Mouse (Mus musculus): ENCODE data around the gene Hist1h2bb. TPM values are rescaled to one million over a fixed set of nuclear protein-coding genes. Genes with fewer than 3 reads are reported as not detected.
A peak's percentile ranks its signal among the peaks of the same experiment; 100 is the strongest.

Hist1h2bb gene
- total and polyA plus RNA-seq, 3 experiments: 0.53 to 2,852 (median 54.6) TPM

DNA sequence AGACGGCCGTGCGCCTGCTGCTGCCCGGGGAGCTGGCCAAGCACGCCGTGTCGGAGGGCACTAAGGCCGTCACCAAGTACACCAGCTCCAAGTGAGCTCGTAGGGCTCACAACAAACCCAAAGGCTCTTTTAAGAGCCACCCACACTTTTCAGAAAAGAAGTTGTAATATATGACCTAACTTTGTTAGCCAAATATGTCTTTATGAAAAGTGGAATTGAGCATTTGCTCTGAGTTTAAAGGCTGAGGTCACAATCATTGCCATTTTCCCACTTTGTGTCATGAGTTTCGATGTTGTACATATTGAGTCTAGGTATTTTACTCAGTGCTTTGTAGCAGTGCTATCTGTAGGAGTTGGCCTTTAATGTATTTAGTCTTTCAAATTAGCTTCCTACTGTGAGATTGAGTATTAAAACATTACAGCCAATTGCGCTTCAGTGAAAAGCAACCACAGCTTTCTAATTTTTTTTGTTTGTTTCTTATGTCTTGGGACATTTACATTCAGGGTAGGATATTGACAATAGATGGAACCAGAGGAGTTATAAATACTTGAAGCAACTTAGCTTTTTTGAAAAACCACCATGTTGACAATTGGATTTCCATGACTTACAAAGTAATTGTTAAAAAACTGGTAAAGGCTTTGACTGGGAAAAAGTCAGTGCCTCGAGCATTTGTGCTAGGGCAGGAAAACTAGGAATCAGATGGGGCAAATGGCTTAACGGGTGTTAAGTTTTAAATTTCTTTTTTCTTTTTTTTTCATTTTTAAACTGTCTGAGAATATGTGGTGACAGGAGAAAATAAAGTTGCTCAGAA lies 752 bp downstream of the Hist1h2bb start:
- Histone ChIP-seq H3K4me1 (ENCODE audit: control insufficient read depth in 1 of 2, insufficient read depth in 2 of 2) (peaks cover 3 to 37% of the 10 kb centered on the region in 2 experiments; a peak in 3 of 4 replicates), H3K79me2 (replicated peaks; ENCODE audit: control insufficient read depth, extremely low read depth, insufficient read depth, poor library complexity, severe bottlenecking) (no peaks in the 10 kb centered on the region), H3K9ac (ENCODE audit: insufficient read depth, low read depth) (peak overlapping the region; percentile 90), H3K27ac (ENCODE audit: insufficient read depth, low read depth) (peak overlapping the region; percentile 99), H3K9me3 (replicated peaks; ENCODE audit: low read length) (no peaks in the 10 kb centered on the region), H3K36me3 (replicated peaks in 1 of 2; ENCODE audit: control insufficient read depth in 1 of 2, insufficient read depth in 1 of 2, low read length in 1 of 2) (no peaks in the 10 kb centered on the region), H3K4me2 (ENCODE audit: insufficient read depth, low read depth, poor library complexity, severe bottlenecking) (peak overlapping the region; percentile 93; the same call in 1 of the 2 replicates), H3K4me3 (replicated peaks in 1 of 3; ENCODE audit: low read depth in 2 of 3, low read length in 2 of 3, poor library complexity in 1 of 3) (peak overlapping the region in 1 of 3 experiments; percentile 48), H3K27me3 (replicated peaks) (no peaks in the 10 kb centered on the region)
- TF ChIP-seq CHD1 (IDR thresholded peaks at IDR 0.05; ENCODE audit: low read depth, low read length) (peak; percentile 60), ZC3H11A (IDR thresholded peaks at IDR 0.05; ENCODE audit: low read depth, low read length) (no peak), RCOR1 (conservative IDR thresholded peaks at IDR 0.05; ENCODE audit: low read depth, low read length) (peak; percentile 68), ZNF384 (IDR thresholded peaks at IDR 0.05; ENCODE audit: low read depth, low read length) (0 out of 2 replicates have a peak, but pooled peaks have one; percentile 29), NRF1 (IDR thresholded peaks at IDR 0.05; ENCODE audit: low read depth, low read length) (no peak), NELFE (IDR thresholded peaks at IDR 0.05; ENCODE audit: low read depth, low read length) (0 out of 2 replicates have a peak, but pooled peaks have one; percentile 60), UBTF (IDR thresholded peaks at IDR 0.05; ENCODE audit: low read depth, low read length) (peak; percentile 92; the same call in 1 of the 2 replicates), SIN3A (IDR thresholded peaks at IDR 0.05; ENCODE audit: low read length) (peak; percentile 47; the same call in 1 of the 2 replicates), ZMIZ1 (IDR thresholded peaks at IDR 0.05; ENCODE audit: low read depth, low read length) (peak; percentile 99), HCFC1 (IDR thresholded peaks at IDR 0.05; ENCODE audit: low read depth, low read length) (no peak; the same call in 1 of the 2 replicates), E2F4 (IDR thresholded peaks at IDR 0.05; ENCODE audit: insufficient replicate concordance, low read depth, low read length) (0 out of 2 replicates have a peak, but pooled peaks have one; percentile 20), POLR2AphosphoS2 (IDR thresholded peaks at IDR 0.05; ENCODE audit: low read depth, low read length) (peak; percentile 100), MEF2A (IDR thresholded peaks at IDR 0.05; ENCODE audit: borderline replicate concordance, low read depth, low read length) (no peak), POLR2A (IDR thresholded peaks at IDR 0.05; ENCODE audit: low read depth, low read length) (peak; percentile 91), USF2 (conservative IDR thresholded peaks at IDR 0.05; ENCODE audit: low read depth, low read length) (peak; percentile 9; the same call in 1 of the 2 replicates), TBP (conservative IDR thresholded peaks at IDR 0.05; ENCODE audit: low read depth, low read length) (peak; percentile 54; the same call in 1 of the 2 replicates), EP300 (IDR thresholded peaks at IDR 0.05; ENCODE audit: low read length) (no peak)
- dilution Hi-C loops (cut with MboI; ENCODE audit: extremely low pct_ligation_motif_present, extremely low pct_unique_long_range_greater_than_20kb, low sequenced_read_pairs): loop anchor here (10.0 kb wide), 1 partner anchor 52 kb away; the partner anchor contains the start of genes Hist1h1t and Hist1h4c
- in situ Hi-C loops (cut with MboI; ENCODE audit: low pct_ligation_motif_present, low pct_unique_long_range_greater_than_20kb, low sequenced_read_pairs): no loop called here
- no peak for DNase-seq (ENCODE audit: extremely low read depth)

- H3K4me2 ChIP-seq (ENCODE audit: insufficient read depth, low read depth, poor library complexity, severe bottlenecking): peak overlapping the region; percentile 93
- in situ Hi-C loops (cut with MboI; ENCODE audit: low pct_ligation_motif_present, low pct_unique_long_range_greater_than_20kb, low sequenced_read_pairs) (no loop called here), dilution Hi-C loops (cut with MboI; ENCODE audit: extremely low pct_ligation_motif_present, extremely low pct_unique_long_range_greater_than_20kb, low sequenced_read_pairs) (loop anchor here (10.0 kb wide), 1 partner anchor 53 kb away; the partner anchor contains the start of genes Hist1h1t and Hist1h4c)
- H3K4me1 ChIP-seq (ENCODE audit: control insufficient read depth in 1 of 2, insufficient read depth in 2 of 2): peaks cover 3 to 31% of the 10 kb centered on the region in 2 experiments; a peak in 3 of 4 replicates
- no peaks in the 10 kb centered on the region for H3K27me3 ChIP-seq (replicated peaks)
- peak overlapping the region; percentile 80 for H3K27ac ChIP-seq (ENCODE audit: insufficient read depth, low read depth)
- DNase-seq (ENCODE audit: extremely low read depth): no peak
- H3K9me3 ChIP-seq (replicated peaks; ENCODE audit: low read length): no peaks in the 10 kb centered on the region
- no peak overlapping the region for H3K4me3 ChIP-seq (replicated peaks in 1 of 3; ENCODE audit: low read depth in 2 of 3, low read length in 2 of 3, poor library complexity in 1 of 3)
- H3K79me2 ChIP-seq (replicated peaks; ENCODE audit: control insufficient read depth, extremely low read depth, insufficient read depth, poor library complexity, severe bottlenecking): no peaks in the 10 kb centered on the region
- H3K9ac ChIP-seq (ENCODE audit: insufficient read depth, low read depth): peak overlapping the region; percentile 90
- TF ChIP-seq TBP (conservative IDR thresholded peaks at IDR 0.05; ENCODE audit: low read depth, low read length): peak; percentile 23; the same call in 1 of the 2 replicates
- TF ChIP-seq MAFK (IDR thresholded peaks at IDR 0.05; ENCODE audit: insufficient replicate concordance, low read length): no peak
- TF ChIP-seq SIN3A (IDR thresholded peaks at IDR 0.05; ENCODE audit: low read length): no peak; the same call in 1 of the 2 replicates
- no peaks in the 10 kb centered on the region for H3K36me3 ChIP-seq (replicated peaks in 1 of 2; ENCODE audit: control insufficient read depth in 1 of 2, insufficient read depth in 1 of 2, low read length in 1 of 2)
These were observed 1.4 kb downstream of the Hist1h2bb start for GRCm38 (mm10) chr13:23747892-23748288.
